Mouse (Mus musculus): Measurements from ENCODE around the gene Cish. TPM values are rescaled to one million over a fixed set of nuclear protein-coding genes. Genes with fewer than 3 reads are reported as not detected.

The Cish gene
- total and polyA plus RNA-seq, 2 experiments from 2014 or later = 62.6 to 149 TPM

- no peaks in the 10 kb centered on the region for H3K9me3 ChIP-seq (replicated peaks; ENCODE audit: control insufficient read depth, low read length)
- H3K27me3 ChIP-seq (ENCODE audit: control insufficient read depth, insufficient read depth, low read length) = no peaks in the 10 kb centered on the region
- no peak overlapping the region for H3K4me2 ChIP-seq (ENCODE audit: low read depth, low read length)
- no peak for ATAC-seq (ENCODE audit: insufficient read depth, low read depth)
- WGBS = 83% methylated on average over 6 of the region's 6 CpGs
- no peak overlapping the region for H3K27ac ChIP-seq (ENCODE audit: low read depth)
- TF ChIP-seq CTCF (IDR thresholded peaks at IDR 0.05; ENCODE audit: low read depth) (no peak), EP300 (IDR thresholded peaks at IDR 0.05; ENCODE audit: low read depth) (no peak)
- H3K9ac ChIP-seq (replicated peaks; ENCODE audit: low read depth, low read length) = no peak overlapping the region
- H3K4me1 ChIP-seq (ENCODE audit: control insufficient read depth, insufficient read depth) = peaks cover 6% of the 10 kb centered on the region; the same call in 1 of the 2 replicates
- H3K36me3 ChIP-seq (replicated peaks; ENCODE audit: control insufficient read depth, insufficient read depth, low read length) = peaks cover 8% of the 10 kb centered on the region
- DNase-seq (ENCODE audit: low spot score) = no peak
- H3K4me3 ChIP-seq (ENCODE audit: low read depth, low read length) = no peak overlapping the region
Measured at GRCm38 (mm10) chr9:107334356-107334755, 38.5 kb downstream of the Cish start.

GRCm38 (mm10) chr9:107335046-107335445, 39.2 kb downstream of the Cish start:
- WGBS = 89% methylated on average over 5 of the region's 5 CpGs
- H3K27me3 ChIP-seq (ENCODE audit: control insufficient read depth, insufficient read depth, low read length) = no peaks in the 10 kb centered on the region
- no peak for ATAC-seq (ENCODE audit: insufficient read depth, low read depth)
- peaks cover 6% of the 10 kb centered on the region for H3K4me1 ChIP-seq (ENCODE audit: control insufficient read depth, insufficient read depth)
- no peaks in the 10 kb centered on the region for H3K9me3 ChIP-seq (replicated peaks; ENCODE audit: control insufficient read depth, low read length)
- no peak overlapping the region for H3K27ac ChIP-seq (ENCODE audit: low read depth)
- H3K4me2 ChIP-seq (ENCODE audit: low read depth, low read length) = no peak overlapping the region
- peaks cover 8% of the 10 kb centered on the region for H3K36me3 ChIP-seq (replicated peaks; ENCODE audit: control insufficient read depth, insufficient read depth, low read length)
- no peak overlapping the region for H3K9ac ChIP-seq (replicated peaks; ENCODE audit: low read depth, low read length)
- DNase-seq (ENCODE audit: low spot score) = no peak
- TF ChIP-seq EP300 (IDR thresholded peaks at IDR 0.05; ENCODE audit: low read depth) = no peak
- TF ChIP-seq CTCF (IDR thresholded peaks at IDR 0.05; ENCODE audit: low read depth) = no peak
- no peak overlapping the region for H3K4me3 ChIP-seq (ENCODE audit: low read depth, low read length)

DNA sequence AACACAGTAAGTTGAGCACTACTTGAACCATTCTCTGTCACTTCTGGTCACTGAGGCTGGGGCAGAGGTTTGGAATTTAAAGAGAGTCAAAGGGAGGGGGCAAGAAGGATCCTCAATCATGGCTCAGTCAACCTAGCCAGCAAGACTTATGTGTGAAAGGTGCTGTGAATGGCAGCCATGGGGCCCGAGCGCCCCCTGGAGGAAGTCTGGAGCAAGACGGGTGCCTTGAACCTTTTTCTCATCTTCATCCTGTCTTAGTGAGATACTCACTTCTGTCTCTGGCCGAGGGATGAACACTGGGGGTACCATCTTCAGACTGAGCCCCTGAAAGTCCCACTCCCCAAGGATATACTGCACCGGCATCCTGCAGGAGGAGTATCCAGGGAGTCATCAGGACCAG, 40.1 kb downstream of the Cish start:
- no peaks in the 10 kb centered on the region for H3K27me3 ChIP-seq (ENCODE audit: control insufficient read depth, insufficient read depth, low read length)
- no peak overlapping the region for H3K27ac ChIP-seq (ENCODE audit: low read depth)
- no peak overlapping the region for H3K9ac ChIP-seq (replicated peaks; ENCODE audit: low read depth, low read length)
- peak; percentile 67 for DNase-seq (ENCODE audit: low spot score)
- H3K4me1 ChIP-seq (ENCODE audit: control insufficient read depth, insufficient read depth) = peaks cover 6% of the 10 kb centered on the region
- TF ChIP-seq CTCF (IDR thresholded peaks at IDR 0.05; ENCODE audit: low read depth) (peak; percentile 96), EP300 (IDR thresholded peaks at IDR 0.05; ENCODE audit: low read depth) (no peak)
- H3K36me3 ChIP-seq (replicated peaks; ENCODE audit: control insufficient read depth, insufficient read depth, low read length) = peaks cover 8% of the 10 kb centered on the region
- no peak overlapping the region for H3K4me2 ChIP-seq (ENCODE audit: low read depth, low read length)
- no peak overlapping the region for H3K4me3 ChIP-seq (ENCODE audit: low read depth, low read length)
- no peaks in the 10 kb centered on the region for H3K9me3 ChIP-seq (replicated peaks; ENCODE audit: control insufficient read depth, low read length)
- WGBS = 3% methylated on average over 5 of the region's 5 CpGs
- ATAC-seq (ENCODE audit: insufficient read depth, low read depth) = peak; percentile 10; the same call in 1 of the 2 replicates

DNA sequence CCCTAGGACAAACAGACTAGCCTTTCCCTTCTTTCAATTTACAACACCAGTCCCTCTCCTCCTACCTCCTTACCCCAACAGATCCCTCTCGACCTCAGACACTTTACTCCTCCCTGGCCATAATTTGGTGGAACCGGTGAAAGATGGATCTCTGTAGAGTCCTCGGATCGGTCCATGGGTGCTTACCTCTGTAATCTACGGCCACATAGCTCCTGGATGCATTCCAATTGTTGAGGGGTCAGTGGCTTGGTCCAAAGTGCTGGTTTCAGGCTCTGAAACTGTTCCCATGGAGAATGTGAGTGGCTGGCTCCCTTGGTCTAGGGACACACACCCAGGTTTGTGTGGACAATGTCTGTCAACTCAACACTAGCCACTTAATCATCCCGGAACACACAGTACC, 40.6 kb downstream of the Cish start:
- Histone ChIP-seq H3K4me1 (ENCODE audit: control insufficient read depth, insufficient read depth) (peaks cover 6% of the 10 kb centered on the region), H3K4me3 (ENCODE audit: low read depth, low read length) (no peak overlapping the region), H3K4me2 (ENCODE audit: low read depth, low read length) (no peak overlapping the region), H3K36me3 (replicated peaks; ENCODE audit: control insufficient read depth, insufficient read depth, low read length) (peaks cover 8% of the 10 kb centered on the region), H3K9me3 (replicated peaks; ENCODE audit: control insufficient read depth, low read length) (no peaks in the 10 kb centered on the region), H3K9ac (replicated peaks; ENCODE audit: low read depth, low read length) (no peak overlapping the region), H3K27me3 (ENCODE audit: control insufficient read depth, insufficient read depth, low read length) (no peaks in the 10 kb centered on the region), H3K27ac (ENCODE audit: low read depth) (no peak overlapping the region)
- 66% methylated on average over 6 of the region's 6 CpGs for WGBS
- ATAC-seq (ENCODE audit: insufficient read depth, low read depth) = no peak
- TF ChIP-seq CTCF (IDR thresholded peaks at IDR 0.05; ENCODE audit: low read depth) = no peak
- TF ChIP-seq EP300 (IDR thresholded peaks at IDR 0.05; ENCODE audit: low read depth) = no peak
- DNase-seq (ENCODE audit: low spot score) = no peak

DNA sequence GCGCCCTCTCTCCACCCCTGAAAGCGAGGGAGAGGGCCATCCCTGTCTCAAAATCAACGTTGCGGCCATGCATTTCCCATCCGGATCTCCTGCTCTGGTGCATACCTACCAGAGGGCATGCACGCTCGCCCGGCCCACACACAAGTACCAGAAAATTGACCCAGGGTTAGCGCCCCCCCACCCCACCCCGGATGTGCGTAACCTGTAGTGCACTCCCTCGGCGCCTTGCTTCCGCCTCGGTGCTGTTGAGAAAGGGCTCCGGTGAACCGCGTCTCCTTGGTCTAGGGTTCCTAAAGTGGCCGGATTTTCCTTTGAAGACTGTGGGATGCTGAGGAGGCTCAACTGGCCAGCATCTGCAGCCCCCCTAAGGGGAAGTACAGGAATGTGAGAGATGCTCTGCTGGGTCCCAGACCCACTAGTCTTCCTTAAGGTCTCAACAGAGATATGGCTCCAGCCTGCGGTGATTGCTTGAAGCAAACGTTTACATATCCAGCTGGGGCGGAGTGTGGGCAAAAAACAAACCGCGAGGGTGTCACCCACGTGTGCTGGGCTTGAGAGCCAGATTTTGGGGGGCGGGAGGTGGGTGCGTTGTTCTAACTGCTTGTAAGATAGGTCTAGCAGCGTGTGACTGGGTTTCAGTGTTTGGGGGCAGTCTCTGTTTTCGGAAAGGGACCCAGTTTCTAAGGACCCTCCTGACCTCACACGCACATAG, 42.5 kb downstream of the Cish start, which contains the start of gene Hemk1:
Hemk1 (minus strand) TSS at position 179 of the 712 bp plus-strand sequence.
- H3K27ac ChIP-seq (ENCODE audit: low read depth) = peak within 1 kb of the TSS; percentile 78
- H3K4me1 ChIP-seq (ENCODE audit: control insufficient read depth, insufficient read depth) = peaks cover 6% of the 10 kb centered on the region
- peak; percentile 75 for DNase-seq (ENCODE audit: low spot score)
- peak within 1 kb of the TSS; percentile 80 for H3K4me2 ChIP-seq (ENCODE audit: low read depth, low read length)
- H3K9me3 ChIP-seq (replicated peaks; ENCODE audit: control insufficient read depth, low read length) = no peaks in the 10 kb centered on the region
- H3K4me3 ChIP-seq (ENCODE audit: low read depth, low read length) = peak within 1 kb of the TSS; percentile 66
- H3K36me3 ChIP-seq (replicated peaks; ENCODE audit: control insufficient read depth, insufficient read depth, low read length) = no peaks in the 10 kb centered on the region
- 4% methylated on average over 30 of the region's 30 CpGs for WGBS
- no peaks in the 10 kb centered on the region for H3K27me3 ChIP-seq (ENCODE audit: control insufficient read depth, insufficient read depth, low read length)
- peak within 1 kb of the TSS; percentile 65 for H3K9ac ChIP-seq (replicated peaks; ENCODE audit: low read depth, low read length)
- peak; percentile 76 for ATAC-seq (ENCODE audit: insufficient read depth, low read depth)
- TF ChIP-seq EP300 (IDR thresholded peaks at IDR 0.05; ENCODE audit: low read depth) (peak; percentile 32; the same call in 1 of the 2 replicates), CTCF (IDR thresholded peaks at IDR 0.05; ENCODE audit: low read depth) (no peak)
